Mouse (Mus musculus) olfactory bulb, adult 2 months (tissue): ENCODE data around the gene Ccdc88c.

Experiments
- CTCF ChIP-seq: fragments of 200-500 bp; IDR thresholded peaks from 2 replicates; pipeline ENCODE4 v1.5.1; 2012; ENCODE audit warnings: low read depth, mild to moderate bottlenecking, low read length, moderate library complexity; ENCODE audit not compliant: insufficient read depth
- POLR2A ChIP-seq: fragments of 200-500 bp; IDR thresholded peaks from 2 replicates; pipeline ENCODE4 v1.6.1; 2012; ENCODE audit warnings: mild to moderate bottlenecking, low read depth, low read length, moderate library complexity; ENCODE audit not compliant: insufficient read depth

- TF ChIP-seq CTCF (no peak), POLR2A (no peak)
These were observed 80.8 kb downstream of the Ccdc88c start for GRCm38 (mm10) chr12:100948021-100948420.
